In genomic region chr16:21205093-21205886, GRCm38 (mm10) we compare ENCODE assay signal across 9 mouse cellular contexts. TPM values are rescaled to one million over a fixed set of nuclear protein-coding genes. Genes with fewer than 3 reads are reported as not detected.
A peak's percentile ranks its signal among the peaks of the same experiment; 100 is the strongest.
DNase-seq lines count a peak whose midpoint lies in the region; ATAC-seq and TF ChIP-seq lines count a peak whose summit lies in the region.
"Had no signal": no experiment of that assay in that cellular context is flagged by ENCODE, and none has a peak within 500 bp of the region (broad histone marks: within the 10 kb centered on the region; RNA-seq: fewer than 3 reads in every experiment).

No protein-coding gene starts in this region.

- DNase-seq in kidney, postnatal 36 days, result no peak
- no peak for DNase-seq in Patski (ENCODE audit: low read depth, low spot score)
- DNase-seq in forebrain, postnatal 0 days, result peak; percentile 43
- no peak for DNase-seq in midbrain, embryonic 10.5 days (ENCODE audit: low spot score)
- no peak for DNase-seq in B cell, adult 2 months
- no peak for DNase-seq in kidney, adult 11 months

- peaks cover 20% of the 10 kb centered on the region for H3K4me1 ChIP-seq in kidney, embryonic 14.5 days (ENCODE audit: control insufficient read depth, insufficient read depth, low read length)
- peaks cover 3% of the 10 kb centered on the region; the same call in 1 of the 2 replicates for H3K4me1 ChIP-seq in forebrain, postnatal 0 days (ENCODE audit: insufficient read depth)
- H3K4me1 ChIP-seq in midbrain, embryonic 10.5 days, result peaks cover 48% of the 10 kb centered on the region

- peak overlapping the region; percentile 71; the same call in 1 of the 2 replicates for H3K27ac ChIP-seq in kidney, embryonic 14.5 days (ENCODE audit: low read depth, low read length)
- H3K27ac ChIP-seq in forebrain, postnatal 0 days (ENCODE audit: low read depth, low read length), result peak overlapping the region; percentile 66; the same call in 1 of the 2 replicates
- H3K27ac ChIP-seq in midbrain, embryonic 10.5 days (replicated peaks), result peak overlapping the region; percentile 92
- H3K27ac ChIP-seq: macrophage had no signal

- H3K4me3 ChIP-seq in kidney, embryonic 14.5 days (ENCODE audit: low read length), result peak overlapping the region; percentile 77
- peak overlapping the region; percentile 68 for H3K4me3 ChIP-seq in forebrain, postnatal 0 days (ENCODE audit: low read depth, low read length)
- peak overlapping the region; percentile 82 for H3K4me3 ChIP-seq in midbrain, embryonic 10.5 days

- CTCF ChIA-PET in Patski (lab: Charles Lee), result interaction anchor here (0.8 to 1.4 kb wide), 6 partner anchors 13 to 208 kb away, joined by 3 to 16 read pairs (median 5); no protein-coding TSS in a partner anchor

- H3K9me3 ChIP-seq in kidney, embryonic 14.5 days (ENCODE audit: control insufficient read depth, low read length), result no peaks in the 10 kb centered on the region
- no peaks in the 10 kb centered on the region for H3K9me3 ChIP-seq in forebrain, postnatal 0 days (ENCODE audit: low read length)
- no peaks in the 10 kb centered on the region for H3K9me3 ChIP-seq in midbrain, embryonic 10.5 days (replicated peaks)

- H3K4me2 ChIP-seq in kidney, embryonic 14.5 days (replicated peaks; ENCODE audit: low read depth, low read length), result peak overlapping the region; percentile 55
- peak overlapping the region; percentile 71 for H3K4me2 ChIP-seq in forebrain, postnatal 0 days (ENCODE audit: low read depth)

- ATAC-seq in kidney, embryonic 14.5 days (ENCODE audit: low FRiP score, low TSS enrichment), result no peak; the same call in 1 of the 2 replicates
- peak; percentile 13 for ATAC-seq in Patski
- ATAC-seq in forebrain, postnatal 0 days, result peak; percentile 8
- ATAC-seq in inflammation-experienced regulatory T-cells, adult 6 months, result no peak

- no peaks in the 10 kb centered on the region for H3K36me3 ChIP-seq in kidney, embryonic 14.5 days (ENCODE audit: control insufficient read depth, insufficient read depth, low read length)
- H3K36me3 ChIP-seq in forebrain, postnatal 0 days (ENCODE audit: insufficient read depth), result no peaks in the 10 kb centered on the region
- 0 out of 2 replicates have a peak, but pooled peaks cover 4% of the 10 kb centered on the region for H3K36me3 ChIP-seq in midbrain, embryonic 10.5 days

- TF ChIP-seq CTCF in Patski (IDR thresholded peaks at IDR 0.05), result no peak
- TF ChIP-seq CTCF in forebrain, postnatal 0 days (IDR thresholded peaks at IDR 0.05; ENCODE audit: low read depth), result no peak

- WGBS in kidney, embryonic 14.5 days, result under 1% methylated on average over 56 of the region's 60 CpGs
- under 1% methylated on average over 60 of the region's 60 CpGs for WGBS in forebrain, postnatal 0 days
- under 1% methylated on average over 59 of the region's 60 CpGs for WGBS in midbrain, embryonic 10.5 days

- no peaks in the 10 kb centered on the region for H3K27me3 ChIP-seq in kidney, embryonic 14.5 days (ENCODE audit: control insufficient read depth, insufficient read depth, low read length)
- H3K27me3 ChIP-seq in Patski, result peaks cover 11% of the 10 kb centered on the region
- H3K27me3 ChIP-seq in forebrain, postnatal 0 days (ENCODE audit: insufficient read depth, low read length), result no peaks in the 10 kb centered on the region
- peaks cover 45% of the 10 kb centered on the region for H3K27me3 ChIP-seq in midbrain, embryonic 10.5 days (ENCODE audit: low read depth, poor library complexity, severe bottlenecking)

- POLR2A ChIA-PET in Patski (lab: Charles Lee), result interaction anchor here (0.5 to 0.8 kb wide), 5 partner anchors 11 to 136 kb away, joined by 3 to 6 read pairs (median 3); no protein-coding TSS in a partner anchor

- in situ Hi-C loops in Patski (cut with MboI; ENCODE audit: low pct_unique_long_range_greater_than_20kb), result no loop called here

- H3K9ac ChIP-seq in kidney, embryonic 14.5 days (ENCODE audit: low read depth, low read length), result peak overlapping the region; percentile 86
- peak overlapping the region; percentile 65 for H3K9ac ChIP-seq in forebrain, postnatal 0 days

RNA-seq across cellular contexts. Expression of gene Ephb3, which starts 0.7 kb away (rescaled TPM):
- 8.0 and 12.8 TPM in 2 replicates for polyA plus RNA-seq in kidney, embryonic 14.5 days (2014; fragmentation: Nextera tagmentation; extraction: Ambion mirVana)
- polyA plus RNA-seq in Patski (2021), result 6.3 TPM
- total RNA-seq in forebrain, postnatal 0 days (2014; rRNA removed), result 10.1 and 11.3 TPM in 2 replicates
- polyA plus RNA-seq in forebrain, postnatal 0 days (2015; fragmentation: Nextera tagmentation; extraction: Ambion mirVana), result 3.3 and 5.8 TPM in 2 replicates
- 14.6 and 15.7 TPM in 2 replicates for polyA plus RNA-seq in midbrain, embryonic 10.5 days (2016; fragmentation: Nextera tagmentation; extraction: Ambion mirVana)
- not detected for polyA plus RNA-seq in inflammation-experienced regulatory T-cells, adult 6 months (2017; shearing (Covaris generic))

RNA-seq across cellular contexts. Expression of gene Teddm3, which starts 51.5 kb away (rescaled TPM):
- polyA plus RNA-seq in kidney, embryonic 14.5 days (2014; fragmentation: Nextera tagmentation; extraction: Ambion mirVana), result not detected in 2 replicates
- polyA plus RNA-seq in Patski (2021), result not detected
- not detected in 2 replicates for total RNA-seq in forebrain, postnatal 0 days (2014; rRNA removed)
- polyA plus RNA-seq in forebrain, postnatal 0 days (2015; fragmentation: Nextera tagmentation; extraction: Ambion mirVana), result not detected in 2 replicates
- not detected in 2 replicates for polyA plus RNA-seq in midbrain, embryonic 10.5 days (2016; fragmentation: Nextera tagmentation; extraction: Ambion mirVana)
- under 1 TPM in 2 of 3 experiments, not detected in 1; 0.40 to 0.59 TPM for polyA plus RNA-seq in inflammation-experienced regulatory T-cells, adult 6 months (2017; shearing (Covaris generic))
- polyA plus RNA-seq: macrophage had no signal

Comparison
In these comparisons a context has a peak if more than half of its experiments do, and no peak if none do; other contexts are left out.
1. ATAC-seq: peak in Patski (single experiment) and forebrain, postnatal 0 days (single experiment); none in kidney, embryonic 14.5 days (single experiment) and inflammation-experienced regulatory T-cells, adult 6 months (single experiment).
2. Peak in every context shown above with its lines, with median percentiles within 50 percentile points of each other: H3K27ac ChIP-seq and H3K4me3 ChIP-seq.